Mouse (Mus musculus): ENCODE measurements at regions not wholly inside any gene's neighbourhood (a gene's known extent, or its start where the extent isn't known, plus 50 kb on each side); places are given as distances from the start of the nearest gene placed in this dataset.

- no peak overlapping the region for H3K4me3 ChIP-seq (ENCODE audit: low read length)
- H3K4me2 ChIP-seq (replicated peaks; ENCODE audit: low read depth, low read length) = no peak overlapping the region
- H3K9ac ChIP-seq (replicated peaks; ENCODE audit: low read length) = no peak overlapping the region
- no peaks in the 10 kb centered on the region for H3K9me3 ChIP-seq (ENCODE audit: low read length)
- 68% methylated on average over 12 of the region's 12 CpGs for WGBS
- no peaks in the 10 kb centered on the region for H3K36me3 ChIP-seq (ENCODE audit: insufficient read depth, low read length)
- H3K27me3 ChIP-seq (ENCODE audit: insufficient read depth, low read length) = peaks cover 37% of the 10 kb centered on the region
- peak; percentile 58 for ATAC-seq (ENCODE audit: low FRiP score, low TSS enrichment)
- peaks cover 15% of the 10 kb centered on the region for H3K4me1 ChIP-seq (ENCODE audit: insufficient read depth, low read length)
- H3K27ac ChIP-seq (ENCODE audit: low read length) = peak overlapping the region; percentile 58; the same call in 1 of the 2 replicates
Measured at GRCm38 (mm10) chrX:99602268-99602885, 131.3 kb upstream of the Pja1 start.

- Histone ChIP-seq H3K4me2 (replicated peaks; ENCODE audit: low read depth, low read length) (no peak overlapping the region), H3K4me1 (ENCODE audit: insufficient read depth, low read length) (no peaks in the 10 kb centered on the region), H3K9me3 (ENCODE audit: low read length) (no peaks in the 10 kb centered on the region), H3K27ac (ENCODE audit: low read length) (no peak overlapping the region), H3K4me3 (ENCODE audit: low read length) (no peak overlapping the region), H3K9ac (replicated peaks; ENCODE audit: low read length) (no peak overlapping the region), H3K36me3 (ENCODE audit: insufficient read depth, low read length) (no peaks in the 10 kb centered on the region), H3K27me3 (ENCODE audit: insufficient read depth, low read length) (peaks cover 39% of the 10 kb centered on the region; the same call in 1 of the 2 replicates)
- ATAC-seq (ENCODE audit: low FRiP score, low TSS enrichment) = no peak
- 78% methylated on average over 6 of the region's 6 CpGs for WGBS
Measured at GRCm38 (mm10) chrX:99595493-99595892, 124.4 kb upstream of the Pja1 start.

DNA sequence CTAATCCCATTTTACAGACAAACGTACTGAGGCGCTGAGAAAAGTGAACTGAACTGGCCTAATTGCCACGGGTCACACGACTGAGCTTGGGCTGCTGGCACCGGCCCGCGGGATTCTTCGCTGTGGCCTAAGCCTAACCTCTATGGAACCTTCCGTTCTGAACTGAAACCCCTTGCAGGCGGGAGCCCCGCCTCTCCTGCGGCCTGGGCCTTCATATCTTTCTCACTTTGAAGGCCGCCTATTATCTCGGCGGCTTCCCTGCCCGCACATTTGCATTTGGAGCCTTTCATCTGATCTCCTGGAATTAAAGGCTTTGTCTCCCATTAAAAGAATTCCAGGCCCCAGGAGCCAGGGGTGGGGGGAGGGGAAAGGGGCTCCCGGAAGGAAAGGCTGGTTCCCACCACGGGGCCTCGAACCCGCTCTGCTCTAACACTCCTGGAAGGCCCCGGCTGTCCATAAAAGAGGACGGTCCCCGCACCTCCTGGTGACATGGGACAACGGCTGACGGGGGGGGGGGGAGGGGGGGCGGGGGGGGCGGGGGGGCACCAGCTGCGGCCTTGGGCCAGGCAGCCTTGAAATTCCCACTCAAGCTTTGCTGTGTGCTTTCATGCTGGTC is 122.9 kb upstream of the Pja1 start:
- WGBS = 37% methylated on average over 20 of the region's 28 CpGs
- Histone ChIP-seq H3K9ac (replicated peaks; ENCODE audit: low read length) (no peak overlapping the region), H3K27me3 (ENCODE audit: insufficient read depth, low read length) (peaks cover 45% of the 10 kb centered on the region; the same call in 1 of the 2 replicates), H3K4me1 (ENCODE audit: insufficient read depth, low read length) (no peaks in the 10 kb centered on the region), H3K27ac (ENCODE audit: low read length) (no peak overlapping the region), H3K4me2 (replicated peaks; ENCODE audit: low read depth, low read length) (no peak overlapping the region), H3K4me3 (ENCODE audit: low read length) (no peak overlapping the region), H3K36me3 (ENCODE audit: insufficient read depth, low read length) (no peaks in the 10 kb centered on the region), H3K9me3 (ENCODE audit: low read length) (no peaks in the 10 kb centered on the region)
- ATAC-seq (ENCODE audit: low FRiP score, low TSS enrichment) = no peak

DNA sequence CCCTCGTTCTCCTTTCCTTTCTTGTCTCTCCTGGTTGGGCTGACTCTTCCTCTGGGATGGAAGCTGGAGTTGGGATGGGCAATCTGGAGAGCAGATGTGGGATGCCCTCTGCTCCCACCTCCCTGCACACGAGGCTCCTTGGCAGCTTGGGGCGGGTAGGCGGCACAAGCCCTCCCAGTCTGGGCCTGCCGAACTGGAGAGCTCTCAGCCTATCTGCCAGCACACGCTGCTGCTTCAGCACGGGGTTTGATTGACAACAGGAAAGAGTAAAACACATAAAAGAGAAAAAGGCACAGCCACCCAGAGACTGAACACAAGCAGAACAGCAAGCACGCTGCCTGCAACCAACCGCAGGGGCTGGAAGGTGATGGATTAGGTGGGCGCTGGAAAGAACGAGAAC is 121.9 kb upstream of the Pja1 start:
- Histone ChIP-seq H3K36me3 (ENCODE audit: insufficient read depth, low read length) (no peaks in the 10 kb centered on the region), H3K4me3 (ENCODE audit: low read length) (no peak overlapping the region), H3K9me3 (ENCODE audit: low read length) (no peaks in the 10 kb centered on the region), H3K9ac (replicated peaks; ENCODE audit: low read length) (no peak overlapping the region), H3K27ac (ENCODE audit: low read length) (no peak overlapping the region), H3K4me1 (ENCODE audit: insufficient read depth, low read length) (no peaks in the 10 kb centered on the region), H3K27me3 (ENCODE audit: insufficient read depth, low read length) (peaks cover 47% of the 10 kb centered on the region; the same call in 1 of the 2 replicates), H3K4me2 (replicated peaks; ENCODE audit: low read depth, low read length) (no peak overlapping the region)
- no peak for ATAC-seq (ENCODE audit: low FRiP score, low TSS enrichment)
- 64% methylated on average over 11 of the region's 11 CpGs for WGBS

DNA sequence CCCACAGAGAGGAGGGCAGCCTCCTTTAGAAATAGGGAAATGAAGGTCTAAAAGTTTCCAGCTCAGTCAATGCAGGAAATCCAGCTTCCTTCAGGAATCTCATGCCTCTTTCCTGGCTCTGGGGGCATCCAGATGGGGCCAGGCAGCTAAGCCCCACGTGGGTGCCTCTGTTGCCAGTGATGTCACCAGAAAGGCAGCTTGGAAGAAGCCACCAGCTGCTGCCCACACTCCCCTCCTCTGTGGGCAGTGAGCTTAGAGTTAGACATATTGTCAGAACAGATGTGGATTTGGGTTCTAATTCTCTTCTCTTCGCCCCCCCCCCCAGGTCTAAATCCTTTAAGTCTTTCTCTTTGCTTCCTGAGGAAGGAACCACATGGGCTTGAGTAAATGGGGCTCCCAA is 116.2 kb upstream of the Pja1 start:
- Histone ChIP-seq H3K36me3 (ENCODE audit: insufficient read depth, low read length) (no peaks in the 10 kb centered on the region), H3K4me3 (ENCODE audit: low read length) (no peak overlapping the region), H3K4me1 (ENCODE audit: insufficient read depth, low read length) (0 out of 2 replicates have a peak, but pooled peaks cover 4% of the 10 kb centered on the region), H3K27me3 (ENCODE audit: insufficient read depth, low read length) (peaks cover 27% of the 10 kb centered on the region; the same call in 1 of the 2 replicates), H3K9me3 (ENCODE audit: low read length) (no peaks in the 10 kb centered on the region), H3K4me2 (replicated peaks; ENCODE audit: low read depth, low read length) (no peak overlapping the region), H3K9ac (replicated peaks; ENCODE audit: low read length) (no peak overlapping the region), H3K27ac (ENCODE audit: low read length) (no peak overlapping the region)
- ATAC-seq (ENCODE audit: low FRiP score, low TSS enrichment) = no peak
- WGBS = 44% methylated on average over 2 of the region's 2 CpGs

- Histone ChIP-seq H3K9ac (replicated peaks; ENCODE audit: low read length) (no peak overlapping the region), H3K4me2 (replicated peaks; ENCODE audit: low read depth, low read length) (no peak overlapping the region), H3K9me3 (ENCODE audit: low read length) (no peaks in the 10 kb centered on the region), H3K4me3 (ENCODE audit: low read length) (no peak overlapping the region), H3K27me3 (ENCODE audit: insufficient read depth, low read length) (peaks cover 22% of the 10 kb centered on the region; the same call in 1 of the 2 replicates), H3K36me3 (ENCODE audit: insufficient read depth, low read length) (no peaks in the 10 kb centered on the region), H3K27ac (ENCODE audit: low read length) (peak overlapping the region; percentile 72), H3K4me1 (ENCODE audit: insufficient read depth, low read length) (0 out of 2 replicates have a peak, but pooled peaks cover 10% of the 10 kb centered on the region)
- WGBS = 57% methylated on average over 11 of the region's 11 CpGs
- ATAC-seq (ENCODE audit: low FRiP score, low TSS enrichment) = peak; percentile 44; the same call in 1 of the 2 replicates
Measured at GRCm38 (mm10) chrX:99586282-99586681, 115.2 kb upstream of the Pja1 start.

DNA sequence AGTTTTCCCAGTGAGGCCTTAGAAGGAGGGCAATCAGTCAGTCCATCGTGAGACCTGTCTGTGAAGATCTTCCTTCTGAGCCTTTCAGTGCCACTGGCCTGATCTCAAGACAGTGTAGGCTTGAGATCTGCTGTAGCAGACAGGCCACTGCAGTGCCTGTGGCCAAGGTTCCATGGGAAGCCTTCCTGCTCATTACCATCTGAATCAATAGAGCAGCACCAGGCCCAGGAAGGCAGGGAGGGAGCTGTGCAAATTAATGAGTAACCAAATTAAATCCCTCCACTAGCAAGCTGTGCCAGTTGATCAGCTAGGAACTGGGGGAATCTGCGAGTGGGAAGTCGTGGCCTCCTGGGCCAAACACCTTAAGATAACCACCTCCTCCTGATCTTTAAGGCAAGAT is 114.6 kb upstream of the Pja1 start:
- Histone ChIP-seq H3K27me3 (ENCODE audit: insufficient read depth, low read length) (peaks cover 24% of the 10 kb centered on the region; the same call in 1 of the 2 replicates), H3K4me1 (ENCODE audit: insufficient read depth, low read length) (0 out of 2 replicates have a peak, but pooled peaks cover 10% of the 10 kb centered on the region), H3K9ac (replicated peaks; ENCODE audit: low read length) (no peak overlapping the region), H3K4me3 (ENCODE audit: low read length) (no peak overlapping the region), H3K4me2 (replicated peaks; ENCODE audit: low read depth, low read length) (no peak overlapping the region), H3K27ac (ENCODE audit: low read length) (peak overlapping the region; percentile 72; the same call in 1 of the 2 replicates), H3K9me3 (ENCODE audit: low read length) (no peaks in the 10 kb centered on the region), H3K36me3 (ENCODE audit: insufficient read depth, low read length) (no peaks in the 10 kb centered on the region)
- ATAC-seq (ENCODE audit: low FRiP score, low TSS enrichment) = peak; percentile 81
- 52% methylated on average over 3 of the region's 3 CpGs for WGBS

DNA sequence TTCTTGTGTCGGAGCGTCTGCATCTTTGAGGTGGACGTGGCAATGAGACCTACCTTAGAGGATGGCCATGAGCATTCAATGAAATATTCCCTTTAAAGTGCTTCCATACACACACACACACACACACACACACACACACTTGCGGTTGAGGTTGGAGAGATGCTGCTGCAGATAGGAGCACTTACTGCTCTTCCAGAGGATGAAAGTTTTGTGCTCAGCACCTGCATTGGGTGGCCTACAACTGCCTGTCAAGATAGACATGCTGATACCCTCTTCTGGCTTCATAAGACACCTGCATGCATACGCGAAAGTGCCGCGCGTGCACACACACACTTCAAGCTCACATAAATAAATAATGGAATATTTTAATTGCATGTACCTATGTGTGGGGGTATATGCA is 111.5 kb upstream of the Pja1 start:
- no peak overlapping the region for H3K4me3 ChIP-seq (ENCODE audit: low read length)
- no peak overlapping the region for H3K9ac ChIP-seq (replicated peaks; ENCODE audit: low read length)
- no peak for ATAC-seq (ENCODE audit: low FRiP score, low TSS enrichment)
- H3K9me3 ChIP-seq (ENCODE audit: low read length) = no peaks in the 10 kb centered on the region
- H3K27me3 ChIP-seq (ENCODE audit: insufficient read depth, low read length) = peaks cover 8% of the 10 kb centered on the region; the same call in 1 of the 2 replicates
- peaks cover 27% of the 10 kb centered on the region for H3K4me1 ChIP-seq (ENCODE audit: insufficient read depth, low read length)
- H3K4me2 ChIP-seq (replicated peaks; ENCODE audit: low read depth, low read length) = no peak overlapping the region
- whole genome bisulfite sequencing = 91% methylated on average over 9 of the region's 9 CpGs
- no peak overlapping the region for H3K27ac ChIP-seq (ENCODE audit: low read length)
- H3K36me3 ChIP-seq (ENCODE audit: insufficient read depth, low read length) = no peaks in the 10 kb centered on the region

GRCm38 (mm10) chrX:99581632-99582466 is 110.8 kb upstream of the Pja1 start:
- H3K4me2 ChIP-seq (replicated peaks; ENCODE audit: low read depth, low read length) = no peak overlapping the region
- H3K9ac ChIP-seq (replicated peaks; ENCODE audit: low read length) = no peak overlapping the region
- 30% methylated on average over 10 of the region's 10 CpGs for WGBS
- no peak overlapping the region for H3K27ac ChIP-seq (ENCODE audit: low read length)
- H3K4me3 ChIP-seq (ENCODE audit: low read length) = no peak overlapping the region
- H3K9me3 ChIP-seq (ENCODE audit: low read length) = no peaks in the 10 kb centered on the region
- H3K4me1 ChIP-seq (ENCODE audit: insufficient read depth, low read length) = peaks cover 27% of the 10 kb centered on the region
- H3K36me3 ChIP-seq (ENCODE audit: insufficient read depth, low read length) = no peaks in the 10 kb centered on the region
- no peak for ATAC-seq (ENCODE audit: low FRiP score, low TSS enrichment)
- H3K27me3 ChIP-seq (ENCODE audit: insufficient read depth, low read length) = peaks cover 8% of the 10 kb centered on the region; the same call in 1 of the 2 replicates
